Mouse (Mus musculus) MN1 (cell line): Measurements from ENCODE around the gene Bpifa5.
"Not testable (repeated sequence)": the region's sequence is repeated elsewhere in the genome, so short reads cannot be mapped to it uniquely, and the experiment has no call there.

Source experiments
- DNase-seq: peaks from one replicate; pipeline ENCODE4 v3.0.0-alpha.2; 2016; ENCODE audit warnings: low spot score

The Bpifa5 gene

GRCm38 (mm10) chr2:154162307-154162706 lies at the start of gene Bpifa5:
TSS of gene Bpifa5 (plus strand) at chr2:154162607.
- DNase-seq: no peak

GRCm38 (mm10) chr2:154117381-154117780 lies 45.0 kb upstream of the Bpifa5 start:
- no peak for DNase-seq

GRCm38 (mm10) chr2:154130120-154130519 lies 32.3 kb upstream of the Bpifa5 start, which contains the start of gene Bpifa3:
TSS of gene Bpifa3 (plus strand) at chr2:154130336.
- DNase-seq: no peak

GRCm38 (mm10) chr2:154142580-154142979 lies 19.8 kb upstream of the Bpifa5 start, which contains the start of gene Bpifa1:
TSS of gene Bpifa1 (plus strand) at chr2:154142880.
- DNase-seq: no peak

GRCm38 (mm10) chr2:154143735-154144134 lies 18.7 kb upstream of the Bpifa5 start:
- DNase-seq: no peak

- DNase-seq: no peak
These were observed 14.9 kb upstream of the Bpifa5 start for GRCm38 (mm10) chr2:154147496-154147895.

GRCm38 (mm10) chr2:154158433-154158832 lies 4.0 kb upstream of the Bpifa5 start:
- DNase-seq: no peak

- DNase-seq: no peak
These were observed 899 bp downstream of the Bpifa5 start for GRCm38 (mm10) chr2:154163306-154163705.

- no peak for DNase-seq
These were observed 6.8 kb downstream of the Bpifa5 start for GRCm38 (mm10) chr2:154169172-154169571.

- no peak for DNase-seq
These were observed 9.2 kb downstream of the Bpifa5 start for GRCm38 (mm10) chr2:154171621-154172020.

GRCm38 (mm10) chr2:154173313-154173712 lies 10.9 kb downstream of the Bpifa5 start:
- DNase-seq: peak; percentile 17

GRCm38 (mm10) chr2:154181900-154182299 lies 19.5 kb downstream of the Bpifa5 start:
- not testable (repeated sequence) for DNase-seq

- not testable (repeated sequence) for DNase-seq
These were observed 20.7 kb downstream of the Bpifa5 start for GRCm38 (mm10) chr2:154183061-154183460.

- no peak for DNase-seq
These were observed 22.9 kb downstream of the Bpifa5 start for GRCm38 (mm10) chr2:154185319-154185718.

GRCm38 (mm10) chr2:154185748-154186147 lies 23.3 kb downstream of the Bpifa5 start:
- DNase-seq: no peak

GRCm38 (mm10) chr2:154187468-154187867 lies 25.1 kb downstream of the Bpifa5 start:
- no peak for DNase-seq

GRCm38 (mm10) chr2:154189877-154190434 lies 27.5 kb downstream of the Bpifa5 start:
- DNase-seq: no peak

- DNase-seq: no peak
These were observed 28.3 kb downstream of the Bpifa5 start, which contains the start of gene Bpifb1 for GRCm38 (mm10) chr2:154190546-154191258. TSS of gene Bpifb1 (plus strand) at chr2:154190818.

- no peak for DNase-seq
These were observed 29.7 kb downstream of the Bpifa5 start for GRCm38 (mm10) chr2:154192141-154192540.

- no peak for DNase-seq
These were observed 30.7 kb downstream of the Bpifa5 start for GRCm38 (mm10) chr2:154193071-154193470.

GRCm38 (mm10) chr2:154193994-154194504 lies 31.6 kb downstream of the Bpifa5 start:
- no peak for DNase-seq

- no peak for DNase-seq
These were observed 34.6 kb downstream of the Bpifa5 start for GRCm38 (mm10) chr2:154197036-154197435.

- no peak for DNase-seq
These were observed 42.2 kb downstream of the Bpifa5 start for GRCm38 (mm10) chr2:154204630-154205029.
